Mouse (Mus musculus) gastrocnemius, postnatal 25 days (tissue): ENCODE results near the gene Dxo. TPM values are rescaled to one million over a fixed set of nuclear protein-coding genes. Genes with fewer than 3 reads are reported as not detected.
"Not testable (repeated sequence)": the region's sequence is repeated elsewhere in the genome, so short reads cannot be mapped to it uniquely, and the experiment has no call there.

Experiments
- DNase-seq: peaks from one replicate; pipeline ENCODE4 v3.0.0; 2022
- long read RNA-seq, 2 experiments: library from polyadenylated mRNA; stranded (forward); transcript quantifications; one replicate each; pipeline ENCODE4 v2.0.0; 2021
- total RNA-seq, 2 experiments: library from RNA; stranded (reverse); gene quantifications; 1 replicate in 1 of 2; 2 replicates in 1 of 2; pipeline ENCODE4 v1.2.3; 2021

Gene Dxo
- 10 to 100 TPM in 1 of 2 experiments, 1 to 10 TPM in 1; 7.6 to 10.5 TPM for total RNA-seq
- long read RNA-seq, experiment 1, transcript Dxo-211 (7 exons, 1,447 nt) = major isoform, 6 of 9 reads
- long read RNA-seq, experiment 1, partial matches to known transcripts = 2 of 9 reads
- long read RNA-seq, experiment 1, other reads (novel, unspliced or antisense) = 1 of 9 reads
- long read RNA-seq, experiment 2, transcript Dxo-211 (7 exons, 1,447 nt) = major isoform, 8 of 20 reads
- long read RNA-seq, experiment 2, partial matches to known transcripts = 7 of 20 reads
- long read RNA-seq, experiment 2, other reads (novel, unspliced or antisense) = 3 of 20 reads

DNA sequence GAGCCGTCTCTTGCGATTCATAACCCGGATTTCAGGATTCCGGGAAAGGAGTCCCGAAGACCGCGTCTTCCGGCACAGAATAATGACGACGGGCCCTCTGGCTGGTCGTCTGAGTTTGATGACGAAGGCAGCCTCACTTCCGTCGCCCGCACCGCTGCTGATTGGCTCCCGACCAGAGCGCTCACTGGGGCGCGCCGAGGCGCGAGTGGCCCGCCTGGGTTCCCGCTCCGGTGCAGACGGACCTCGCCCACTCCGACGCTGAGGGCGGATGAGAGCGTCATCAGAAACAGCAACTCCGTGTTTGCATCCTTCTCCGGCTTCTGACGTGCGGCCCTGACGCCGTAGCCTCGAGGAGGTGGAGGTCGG is at the start of gene Dxo, which contains the start of gene Stk19:
Dxo (plus strand) TSS at position 164 of the 366 bp plus-strand sequence.
Stk19 (minus strand) TSS at position 90 of the 366 bp plus-strand sequence.
- DNase-seq = peak; percentile 93

DNA sequence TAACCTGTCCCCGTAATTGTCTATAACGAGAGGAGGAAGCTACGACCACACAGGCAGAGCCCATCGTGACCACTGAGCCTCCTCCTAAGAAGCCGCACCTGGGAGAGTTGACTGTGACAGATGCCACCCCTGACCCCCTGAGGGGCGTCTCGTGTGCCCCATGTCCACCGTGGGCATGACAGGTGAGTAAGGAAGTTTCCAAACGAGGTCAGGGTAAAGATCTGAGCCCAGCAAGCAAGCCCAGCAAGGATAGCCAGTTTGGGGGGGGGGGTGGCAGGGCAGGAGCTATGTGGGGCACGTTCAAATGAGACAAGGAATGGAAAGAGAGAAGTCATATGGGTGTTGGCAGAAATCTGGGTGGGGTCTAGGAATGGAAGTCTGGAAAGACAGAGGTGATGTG is 41.8 kb upstream of the Dxo start:
- no peak for DNase-seq

GRCm38 (mm10) chr17:34795633-34796032 is 41.2 kb upstream of the Dxo start:
- no peak for DNase-seq

DNA sequence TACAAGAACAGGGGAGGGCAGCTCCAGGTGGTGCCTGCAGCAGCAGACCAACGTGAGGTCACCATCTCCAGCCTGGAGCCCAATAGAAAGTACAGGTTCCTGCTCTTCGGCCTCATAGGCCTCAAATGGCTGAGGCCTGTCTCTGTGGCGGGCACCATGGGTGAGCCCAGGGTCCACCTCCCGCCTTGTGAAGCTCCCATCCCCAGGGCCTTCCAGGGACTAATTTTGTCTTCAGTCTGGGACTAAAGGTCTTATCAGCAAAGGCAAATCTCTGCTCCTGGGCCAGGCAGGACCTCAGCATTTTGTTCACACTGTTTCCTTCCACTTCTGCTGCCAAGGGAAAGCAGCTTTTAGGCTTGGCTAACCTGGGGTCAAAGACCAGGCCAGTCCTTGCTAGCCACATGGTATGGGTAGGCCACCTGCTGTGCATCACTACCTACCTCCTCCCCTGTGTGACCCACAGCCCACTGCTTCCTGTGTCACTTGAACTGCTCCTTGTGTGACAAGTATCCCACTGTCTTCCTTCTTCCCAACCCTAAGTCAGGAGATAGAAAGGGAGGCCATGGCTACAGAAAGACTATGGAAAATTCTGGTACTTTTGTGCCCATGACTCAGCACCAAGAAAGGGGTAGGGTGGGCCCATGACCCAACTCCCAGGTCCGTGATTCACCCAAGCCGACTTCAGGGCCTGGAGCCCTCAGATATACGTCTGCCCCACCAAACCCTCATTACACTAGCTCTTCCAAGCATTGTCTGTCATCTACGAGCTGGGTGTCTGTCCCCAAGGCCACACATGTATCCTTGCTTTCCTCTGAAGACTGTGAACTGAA is 40.3 kb upstream of the Dxo start:
- DNase-seq = no peak

DNA sequence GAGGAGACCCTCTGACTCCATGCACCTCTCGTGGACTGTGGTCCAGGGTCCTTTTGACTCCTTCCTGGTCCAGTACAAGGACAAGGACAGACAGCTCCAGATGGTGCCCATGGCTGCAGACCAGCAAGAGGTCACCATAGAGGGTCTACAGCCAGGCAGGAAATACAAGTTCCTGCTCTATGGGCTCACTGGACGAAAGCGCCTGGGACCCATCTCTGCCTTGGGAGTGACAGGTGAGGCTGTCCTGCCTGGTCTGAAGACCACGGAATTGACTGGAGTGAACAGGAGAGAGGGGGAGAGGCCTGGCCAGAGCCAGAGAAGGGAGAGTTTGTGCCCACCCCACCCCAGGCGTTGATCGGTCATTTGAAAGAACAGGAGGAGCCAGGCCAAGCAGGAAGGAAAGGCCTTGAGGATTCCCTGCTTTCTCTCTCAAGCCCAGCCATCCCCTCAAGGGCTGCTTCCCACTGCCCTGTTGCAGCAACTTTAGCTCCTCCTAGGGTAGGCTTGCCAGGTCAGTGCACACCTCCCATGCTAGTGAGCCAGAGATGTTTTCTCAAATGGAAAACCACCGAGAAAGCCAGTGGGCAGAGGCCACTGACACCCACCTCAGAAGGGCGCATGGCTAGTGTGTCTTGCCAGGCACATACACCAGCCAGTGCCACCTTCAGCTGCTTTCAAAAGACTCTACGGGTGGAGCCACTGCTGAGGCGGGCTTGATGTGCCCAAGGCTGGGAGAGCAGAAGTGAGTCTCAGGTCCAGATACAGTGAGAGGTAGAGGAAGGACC is 39.4 kb upstream of the Dxo start:
- DNase-seq = not testable (repeated sequence)

- not testable (repeated sequence) for DNase-seq
Observed at GRCm38 (mm10) chr17:34798071-34798470, 38.7 kb upstream of the Dxo start.

DNA sequence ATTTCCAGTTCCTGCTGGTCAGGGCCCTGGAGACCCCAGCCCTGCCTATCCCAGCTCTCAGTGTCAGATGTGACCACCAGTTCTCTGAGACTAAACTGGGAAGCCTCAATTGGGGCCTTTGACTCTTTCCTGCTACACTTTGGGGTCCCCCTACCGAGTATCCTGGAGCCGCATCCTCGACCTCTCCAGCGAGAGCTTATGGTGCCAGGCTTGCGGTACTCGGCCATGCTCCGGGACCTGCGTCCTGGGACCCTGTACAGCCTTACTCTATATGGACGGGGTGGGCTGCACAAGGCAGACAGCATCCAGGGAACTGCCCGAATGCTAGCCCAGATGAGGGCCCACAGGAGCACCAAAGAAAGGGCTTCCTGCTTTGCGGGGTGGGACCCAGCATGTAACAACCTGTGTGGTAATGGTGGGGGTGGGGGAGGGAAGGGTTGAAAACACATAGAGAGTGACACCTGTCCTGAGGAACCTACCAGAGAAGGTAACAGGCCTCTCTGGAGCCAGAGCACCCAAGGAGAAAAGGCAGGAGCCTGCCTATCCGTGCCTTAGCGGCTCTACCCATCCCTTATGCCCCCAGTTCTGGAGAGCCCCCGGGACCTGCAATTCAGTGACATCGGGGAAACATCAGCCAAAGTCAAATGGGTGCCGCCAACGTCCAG is 37.8 kb upstream of the Dxo start:
- DNase-seq = no peak

GRCm38 (mm10) chr17:34799531-34799925 is 37.3 kb upstream of the Dxo start:
- DNase-seq = no peak

DNA sequence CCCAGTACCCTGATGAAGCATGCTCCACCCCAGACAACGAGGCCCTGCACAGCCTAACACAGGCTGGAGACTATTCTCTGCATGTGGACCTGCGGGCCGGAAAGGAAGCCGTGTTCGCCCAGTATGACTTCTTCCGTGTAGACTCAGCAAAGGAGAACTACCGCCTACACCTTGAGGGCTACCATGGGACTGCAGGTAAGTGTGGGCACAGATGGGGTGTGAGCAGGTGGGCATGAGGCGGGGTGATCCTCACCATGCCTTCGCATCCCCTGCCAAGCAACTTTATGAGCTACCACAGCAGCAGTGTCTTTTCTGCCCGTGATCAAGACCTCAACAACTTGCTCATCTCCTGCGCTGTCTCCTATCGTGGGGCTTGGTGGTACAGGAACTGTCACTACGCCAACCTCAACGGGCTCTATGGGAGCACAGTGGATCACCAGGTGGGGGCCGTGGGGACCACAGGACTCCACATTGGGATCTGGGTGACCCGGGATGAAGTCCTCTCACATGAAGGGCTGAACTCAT is 36.0 kb upstream of the Dxo start:
- DNase-seq = not testable (repeated sequence)

DNA sequence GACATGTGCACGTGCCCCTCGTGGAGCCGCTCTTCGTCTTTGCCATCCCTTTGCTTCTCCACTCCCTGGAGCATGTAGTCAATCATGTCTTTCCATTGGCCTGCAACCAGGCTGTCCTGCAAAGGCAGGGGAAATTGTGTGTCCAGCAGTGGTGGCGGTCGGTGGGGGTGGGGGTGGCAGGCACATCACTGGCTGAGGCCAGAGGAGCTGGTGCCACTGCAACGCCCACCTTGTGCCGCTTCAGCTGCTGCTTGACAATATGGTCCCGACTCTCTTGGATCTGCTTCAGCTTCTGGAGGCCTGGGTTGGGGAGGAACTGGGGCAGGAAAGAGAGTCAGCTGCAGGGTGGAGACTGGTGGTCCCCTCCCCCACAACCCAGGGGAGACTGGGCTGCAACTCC is 34.1 kb upstream of the Dxo start:
- DNase-seq = not testable (repeated sequence)

DNA sequence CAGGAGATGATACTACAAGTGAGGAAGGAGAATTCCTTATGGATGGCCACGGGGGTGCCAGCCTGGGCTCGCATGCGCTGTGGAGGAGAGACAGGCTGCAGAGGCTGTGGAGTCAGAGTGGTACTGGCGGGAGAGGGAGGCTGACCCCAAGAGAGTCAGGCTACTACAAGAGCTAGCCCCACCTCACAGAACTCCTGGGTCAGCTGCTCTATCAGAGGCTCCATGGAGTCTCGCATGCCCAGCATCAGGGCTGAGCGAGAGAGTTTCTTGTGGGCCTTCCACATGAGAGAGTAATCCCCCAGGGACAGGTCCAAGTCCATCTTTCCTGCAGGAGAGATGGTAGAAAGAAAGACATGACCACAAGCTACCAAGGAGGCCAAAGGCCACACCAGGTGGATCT is 33.5 kb upstream of the Dxo start:
- not testable (repeated sequence) for DNase-seq

- not testable (repeated sequence) for DNase-seq
Observed at GRCm38 (mm10) chr17:34804301-34804700, 32.5 kb upstream of the Dxo start, which contains the start of gene Cyp21a1. Cyp21a1 (minus strand) TSS chr17:34804561.

DNA sequence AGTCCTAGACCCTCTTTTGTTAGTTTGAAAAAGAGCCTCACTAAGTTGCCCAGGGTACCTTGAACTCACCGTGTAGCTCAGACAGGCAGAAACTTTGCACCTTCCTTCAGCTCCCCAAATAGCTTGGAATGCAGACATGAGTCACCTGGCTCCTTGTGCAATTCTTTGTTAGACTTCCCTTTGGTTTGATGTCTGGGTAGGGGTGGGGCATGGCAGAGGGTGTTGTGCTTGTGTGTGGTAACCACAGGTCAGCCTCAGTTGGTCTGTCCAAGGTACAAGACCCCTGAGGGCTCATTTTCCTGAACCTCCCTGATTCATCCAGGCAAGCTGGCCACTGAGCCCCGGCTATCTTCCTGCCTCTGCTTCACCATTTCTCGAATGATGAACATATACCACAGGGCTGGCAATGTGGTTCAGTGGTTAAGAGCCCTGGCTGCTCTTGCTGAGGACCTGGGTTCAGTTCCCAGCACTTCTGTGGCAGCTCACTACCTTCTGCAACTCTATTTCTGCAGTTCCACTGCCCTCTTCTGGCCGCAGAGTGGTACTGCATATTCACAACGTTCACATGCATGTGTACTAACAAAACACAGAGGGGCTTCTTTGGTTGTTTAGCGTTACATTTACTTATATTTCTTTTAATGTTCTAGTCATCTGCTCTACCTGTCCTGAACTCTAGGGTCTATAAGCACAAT is 31.8 kb upstream of the Dxo start:
- DNase-seq = no peak

- DNase-seq = no peak
Observed at GRCm38 (mm10) chr17:34807176-34807575, 29.6 kb upstream of the Dxo start.

GRCm38 (mm10) chr17:34808599-34809205 is 28.1 kb upstream of the Dxo start:
- no peak for DNase-seq

GRCm38 (mm10) chr17:34810411-34810810 is 26.4 kb upstream of the Dxo start:
- not testable (repeated sequence) for DNase-seq

DNA sequence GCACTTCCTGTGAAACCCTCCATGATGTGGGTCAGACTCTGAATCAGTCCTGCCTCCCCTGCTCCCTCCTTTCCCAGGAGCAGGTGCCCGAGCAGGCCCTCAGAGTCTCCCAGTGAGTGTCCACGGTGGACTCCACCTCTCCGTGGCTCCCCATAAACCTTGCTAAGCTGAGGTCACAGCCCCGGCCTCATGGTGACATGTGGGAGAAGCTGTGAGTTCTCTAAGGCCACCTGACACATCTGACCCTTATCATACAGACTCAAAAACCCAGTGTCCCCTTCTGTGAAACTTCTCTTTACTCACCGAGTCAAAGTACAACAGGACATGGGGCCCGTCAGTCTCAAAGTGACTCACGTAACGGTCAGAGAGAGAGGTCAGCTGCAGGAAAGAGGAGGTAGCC is 26.0 kb upstream of the Dxo start:
- DNase-seq = not testable (repeated sequence)

- no peak for DNase-seq
Observed at GRCm38 (mm10) chr17:34811275-34811674, 25.5 kb upstream of the Dxo start.

DNA sequence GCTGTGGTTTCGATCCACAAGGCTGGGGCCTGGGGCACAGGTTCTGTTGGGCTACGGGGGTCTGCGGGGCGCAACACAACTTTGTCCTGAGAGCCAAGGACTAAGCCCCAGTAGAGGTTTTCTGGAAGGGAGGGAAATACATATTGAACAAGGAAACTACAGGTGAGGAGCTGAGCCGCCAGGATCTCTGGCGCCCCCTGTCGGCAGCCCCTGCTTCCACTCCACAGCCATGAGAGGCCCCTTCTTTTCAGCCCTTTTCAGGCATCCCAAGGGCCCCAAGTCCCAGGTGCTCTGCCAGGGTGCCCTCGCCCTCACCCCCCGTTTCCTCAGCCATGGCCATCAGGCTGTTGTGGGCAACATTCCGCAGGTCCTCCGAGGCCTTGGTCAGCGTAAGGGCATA is 23.1 kb upstream of the Dxo start:
- not testable (repeated sequence) for DNase-seq

DNA sequence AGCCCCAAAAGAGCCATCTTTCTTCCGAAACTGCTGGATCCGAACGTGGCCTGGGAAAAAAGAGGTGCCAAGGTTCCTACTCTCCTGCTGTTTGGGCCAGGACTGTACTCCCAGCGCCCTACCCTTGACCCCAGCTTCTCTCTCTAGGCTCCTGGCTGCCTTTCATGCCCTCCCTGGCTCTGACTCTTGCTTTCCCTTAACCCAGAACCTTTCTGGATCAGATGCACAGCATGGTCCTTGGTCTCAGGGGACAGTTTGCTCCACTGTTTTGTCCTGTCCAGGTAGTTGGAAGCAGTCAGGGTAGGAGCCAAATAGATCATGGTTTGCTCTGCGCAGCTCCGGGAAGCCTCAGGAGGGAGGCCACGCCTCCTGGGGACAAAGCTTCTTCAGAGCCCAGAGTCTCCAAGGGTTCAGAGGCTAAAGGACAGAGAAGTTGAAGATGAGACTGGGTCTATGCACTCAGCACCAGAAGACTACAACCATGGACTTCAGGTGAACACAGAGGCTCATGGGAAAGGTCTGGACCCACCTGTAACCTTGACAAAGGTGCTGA is 21.9 kb upstream of the Dxo start:
- DNase-seq = no peak
